Mouse (Mus musculus) kidney, adult 2 months (tissue): ENCODE measurements at regions not wholly inside any gene's neighbourhood (a gene's known extent, or its start where the extent isn't known, plus 50 kb on each side); places are given as distances from the start of the nearest gene placed in this dataset.

Experiments used
- DNase-seq: peaks from one replicate; pipeline ENCODE4 v3.0.0; 2021
- H3K27ac ChIP-seq: fragments of 200-500 bp; 2 replicates; pipeline ENCODE4 v1.5.1; 2012; ENCODE audit warnings: low read depth, low read length, control low read depth, inconsistent platforms; ENCODE audit not compliant: insufficient read depth
- H3K27me3 ChIP-seq: fragments of 200-500 bp; replicated peaks from 2 replicates; pipeline ENCODE4 v1.6.1; 2012; ENCODE audit warnings: mild to moderate bottlenecking, moderate library complexity, low read length, inconsistent platforms; ENCODE audit not compliant: control insufficient read depth, insufficient read depth
- H3K36me3 ChIP-seq: fragments of 200-500 bp; 2 replicates; pipeline ENCODE4 v1.6.1; 2012; ENCODE audit warnings: mild to moderate bottlenecking, moderate library complexity, low read length, inconsistent platforms; ENCODE audit not compliant: control insufficient read depth, insufficient read depth
- H3K4me1 ChIP-seq: fragments of 200-500 bp; 2 replicates; pipeline ENCODE4 v1.6.1; 2011; ENCODE audit warnings: low read length; ENCODE audit not compliant: control insufficient read depth, insufficient read depth
- H3K4me3 ChIP-seq: fragments of 200-500 bp; 2 replicates; pipeline ENCODE4 v1.5.1; 2011; ENCODE audit warnings: mild to moderate bottlenecking, low read depth, low read length, control low read depth; ENCODE audit not compliant: insufficient read depth
- CTCF ChIP-seq: fragments of 200-500 bp; conservative IDR thresholded peaks from 2 replicates; pipeline ENCODE4 v1.5.1; 2011; ENCODE audit warnings: low read depth, mild to moderate bottlenecking, control low read depth, low read length, moderate library complexity, mixed read lengths; ENCODE audit not compliant: insufficient read depth, insufficient read length
- POLR2A ChIP-seq: fragments of 200-500 bp; IDR thresholded peaks from one replicate; pipeline ENCODE4 v1.6.1; 2011; ENCODE audit warnings: low read depth, low read length, control low read depth
- WGBS: fragments of 180-500 bp; shearing (Covaris S2); methylation state at CpG from one replicate; pipeline ENCODE4 v1.1.7; 2018; 5-methylcytosine and 5-hydroxymethylcytosine counted together

DNA sequence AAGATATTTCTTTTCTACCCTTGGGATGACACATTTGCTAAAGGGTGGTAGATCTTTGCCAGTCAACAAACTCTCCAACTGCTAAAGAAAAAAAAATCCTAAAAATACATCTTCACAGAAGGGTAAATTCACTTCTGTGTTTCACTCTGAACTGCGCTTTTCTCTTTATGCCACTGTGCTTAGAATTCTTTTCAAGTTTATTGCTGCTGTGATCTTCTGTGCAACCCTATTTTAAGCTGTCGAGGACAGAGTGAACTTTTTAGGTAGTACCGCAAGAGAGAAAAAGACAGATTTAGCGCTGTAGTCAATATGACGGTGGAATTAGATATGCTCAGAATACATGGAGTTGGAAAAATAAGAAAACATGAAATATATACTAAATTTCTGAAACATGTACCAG is 126.2 kb upstream of the Kcnip4 start:
- no peak for DNase-seq
- TF ChIP-seq POLR2A (no peak), CTCF (no peak)
- Histone ChIP-seq H3K4me3 (no peak overlapping the region), H3K27ac (no peak overlapping the region), H3K4me1 (no peaks in the 10 kb centered on the region), H3K27me3 (no peaks in the 10 kb centered on the region), H3K36me3 (no peaks in the 10 kb centered on the region)
- WGBS = 88% methylated on average over 5 of the region's 5 CpGs

DNA sequence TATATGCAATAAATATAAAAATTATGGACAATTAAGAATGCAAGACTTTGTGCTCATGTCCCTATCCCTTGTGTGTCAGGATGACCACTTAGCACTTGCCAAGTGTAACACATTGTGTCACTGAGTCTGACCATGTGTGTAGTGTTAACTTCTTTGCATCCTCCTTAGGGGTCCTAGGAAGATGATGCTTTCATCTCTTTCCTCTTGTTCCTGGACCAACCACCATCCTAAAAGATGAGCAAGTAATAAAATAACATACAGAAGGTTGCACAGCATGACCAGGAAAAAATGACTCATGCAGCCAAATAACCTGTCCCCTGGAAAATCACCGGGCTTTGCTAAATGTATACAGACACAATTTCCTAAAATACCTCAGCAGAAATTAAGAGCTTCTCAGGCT is 121.1 kb upstream of the Kcnip4 start:
- Histone ChIP-seq H3K4me1 (no peaks in the 10 kb centered on the region), H3K36me3 (no peaks in the 10 kb centered on the region), H3K27ac (no peak overlapping the region), H3K4me3 (no peak overlapping the region), H3K27me3 (no peaks in the 10 kb centered on the region)
- DNase-seq = no peak
- no peak for TF ChIP-seq POLR2A
- TF ChIP-seq CTCF = no peak
- 95% methylated on average over 1 of the region's 1 CpGs for WGBS

DNA sequence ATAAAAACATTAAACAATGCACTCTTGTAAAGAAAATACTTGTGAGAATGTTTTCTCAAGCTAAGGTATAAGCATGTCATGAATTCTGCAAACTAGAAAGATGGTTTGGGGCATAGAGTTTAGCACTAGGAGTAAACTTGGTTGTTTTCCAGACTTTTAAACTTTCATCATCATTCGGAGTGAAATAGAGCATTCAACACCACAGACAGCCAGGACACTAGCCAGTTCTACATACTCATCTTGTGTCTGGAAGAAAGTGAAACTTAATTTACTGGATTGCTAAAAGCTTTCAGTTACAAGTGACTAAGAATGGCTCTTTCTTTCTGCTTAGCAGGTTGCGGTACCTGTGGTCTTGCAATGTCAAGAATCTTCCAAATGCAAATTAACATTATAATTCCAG is 119.9 kb upstream of the Kcnip4 start:
- no peaks in the 10 kb centered on the region for H3K4me1 ChIP-seq
- 89% methylated on average over 2 of the region's 2 CpGs for WGBS
- TF ChIP-seq POLR2A (no peak), CTCF (no peak)

DNA sequence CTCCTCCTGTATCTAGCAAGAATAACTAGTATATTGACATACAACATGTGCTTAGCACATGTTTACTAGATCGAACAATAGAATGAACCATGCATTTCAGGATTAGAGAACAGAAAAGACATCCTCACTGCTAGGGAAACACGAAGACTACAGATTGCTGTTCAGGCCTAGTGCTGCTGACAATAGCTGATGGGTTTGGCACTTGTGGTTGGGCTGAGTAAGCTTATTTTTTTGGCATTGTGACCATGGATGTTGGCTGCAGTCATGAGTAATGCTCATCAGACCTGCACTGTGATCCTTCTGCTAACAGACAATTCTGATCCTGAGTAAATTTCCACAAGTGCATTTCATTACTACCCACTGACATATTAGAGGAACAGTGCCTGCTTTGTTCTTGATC is 117.7 kb upstream of the Kcnip4 start:
- no peak for DNase-seq
- TF ChIP-seq CTCF (no peak), POLR2A (no peak)
- 73% methylated on average over 2 of the region's 2 CpGs for WGBS
- Histone ChIP-seq H3K36me3 (no peaks in the 10 kb centered on the region), H3K4me3 (no peak overlapping the region), H3K27ac (no peak overlapping the region), H3K27me3 (no peaks in the 10 kb centered on the region), H3K4me1 (no peaks in the 10 kb centered on the region)

More for the DNA sequence above, 119.9 kb upstream of the Kcnip4 start:
- H3K36me3 ChIP-seq = no peaks in the 10 kb centered on the region
- no peaks in the 10 kb centered on the region for H3K27me3 ChIP-seq
- no peak overlapping the region for H3K4me3 ChIP-seq
- no peak for DNase-seq
- no peak overlapping the region for H3K27ac ChIP-seq

DNA sequence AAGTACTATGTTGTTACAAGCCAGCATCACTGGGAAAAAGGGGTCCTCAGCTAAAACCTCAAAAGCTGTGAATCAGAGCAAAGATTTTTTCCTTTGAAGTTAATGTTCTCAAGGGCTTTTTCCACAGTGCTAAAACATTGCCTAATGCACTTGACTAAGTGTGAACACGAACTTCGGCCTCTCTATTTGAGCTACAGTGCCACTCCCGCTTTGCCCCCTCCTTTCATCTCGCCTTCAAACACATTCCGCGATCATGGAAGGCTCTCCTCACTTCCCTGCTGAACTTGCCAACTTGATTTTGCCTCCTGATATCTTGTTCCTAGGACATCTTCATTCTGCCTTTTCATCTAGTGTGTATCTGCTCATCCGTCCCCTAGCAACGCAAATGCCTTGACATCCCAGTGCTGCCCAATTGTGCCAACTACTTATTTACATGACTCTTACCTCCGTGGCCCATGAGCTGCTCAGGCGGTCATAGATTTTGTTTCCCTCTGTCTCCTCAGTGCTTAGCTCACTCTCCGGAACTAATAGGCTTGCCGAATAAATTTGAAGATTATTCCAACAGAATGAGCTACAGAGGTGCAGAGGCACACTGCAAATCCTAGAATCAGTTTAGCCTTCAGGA is 116.6 kb upstream of the Kcnip4 start:
- Histone ChIP-seq H3K4me1 (no peaks in the 10 kb centered on the region), H3K4me3 (no peak overlapping the region), H3K36me3 (no peaks in the 10 kb centered on the region), H3K27me3 (no peaks in the 10 kb centered on the region), H3K27ac (no peak overlapping the region)
- WGBS = 68% methylated on average over 12 of the region's 12 CpGs
- DNase-seq = no peak
- no peak for TF ChIP-seq POLR2A
- TF ChIP-seq CTCF = no peak

DNA sequence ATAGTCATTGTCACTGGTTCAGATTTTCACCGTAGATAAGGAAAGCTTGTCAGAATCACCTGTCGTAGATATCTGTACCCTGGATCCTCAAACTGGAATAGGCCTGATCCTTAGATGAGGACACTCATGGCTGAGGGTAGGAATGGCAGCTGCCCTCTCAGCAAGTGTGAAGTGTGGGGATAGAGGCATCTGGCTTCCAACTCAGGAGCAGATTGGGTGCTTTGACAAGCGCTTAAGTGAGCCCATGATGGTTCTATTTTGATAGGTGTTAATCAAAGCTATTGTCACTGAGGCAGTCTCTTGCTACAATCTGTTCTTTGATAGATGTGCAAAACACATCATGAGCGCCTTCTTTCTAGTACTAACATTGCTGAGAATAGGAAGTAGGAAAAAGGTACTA is 114.9 kb upstream of the Kcnip4 start:
- no peak overlapping the region for H3K4me3 ChIP-seq

DNA sequence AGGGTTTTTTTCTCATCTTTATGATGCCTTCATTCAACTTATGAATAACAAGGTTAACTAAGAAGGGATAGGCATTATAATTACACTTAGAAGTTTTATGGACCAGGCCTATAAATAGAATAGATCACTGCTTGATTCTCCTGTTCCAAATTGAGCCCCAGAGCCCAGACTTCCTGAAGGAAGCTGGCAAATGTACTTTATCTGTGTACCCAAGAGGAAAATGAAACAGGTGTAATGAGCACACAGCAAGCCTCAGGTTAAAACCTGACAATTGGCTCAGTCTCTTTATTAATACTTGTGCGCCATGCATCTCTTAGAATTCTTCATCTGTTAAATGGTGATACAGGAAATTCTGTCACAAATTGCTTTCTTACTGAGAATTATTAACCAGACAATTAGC is 95.4 kb upstream of the Kcnip4 start:
- no peak overlapping the region for H3K4me3 ChIP-seq
- no peak overlapping the region for H3K27ac ChIP-seq
- TF ChIP-seq CTCF (no peak), POLR2A (no peak)
- H3K36me3 ChIP-seq = no peaks in the 10 kb centered on the region
- H3K27me3 ChIP-seq = no peaks in the 10 kb centered on the region
- no peaks in the 10 kb centered on the region for H3K4me1 ChIP-seq
- WGBS = 86% methylated on average over 1 of the region's 1 CpGs
- no peak for DNase-seq

More for the DNA sequence above, 114.9 kb upstream of the Kcnip4 start:
- no peaks in the 10 kb centered on the region for H3K4me1 ChIP-seq
- no peak overlapping the region for H3K27ac ChIP-seq
- no peak for DNase-seq
- WGBS = 88% methylated on average over 4 of the region's 4 CpGs
- no peaks in the 10 kb centered on the region for H3K27me3 ChIP-seq
- H3K36me3 ChIP-seq = no peaks in the 10 kb centered on the region
- no peak for TF ChIP-seq POLR2A
- no peak for TF ChIP-seq CTCF

DNA sequence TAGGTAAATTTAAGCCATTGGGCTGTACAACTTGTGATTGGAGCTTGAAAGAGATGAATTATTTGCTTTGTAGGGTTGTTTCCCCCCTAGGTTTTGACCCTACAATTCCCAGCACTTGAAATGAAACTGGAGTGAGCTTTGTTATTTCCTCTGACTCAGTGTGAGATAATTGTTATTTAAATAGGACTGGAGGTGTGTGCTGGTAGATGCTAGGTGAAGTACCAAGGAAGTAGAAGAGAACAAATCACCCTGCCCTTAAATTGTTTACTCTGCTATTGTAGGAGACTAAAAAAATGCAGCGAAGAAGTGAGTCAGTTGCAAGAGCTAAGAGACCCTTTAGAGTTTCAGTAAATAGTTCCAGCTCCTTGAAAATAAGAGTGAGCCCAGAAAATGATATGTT is 82.1 kb upstream of the Kcnip4 start:
- no peak for TF ChIP-seq CTCF
- no peak for TF ChIP-seq POLR2A
- Histone ChIP-seq H3K4me3 (no peak overlapping the region), H3K4me1 (no peaks in the 10 kb centered on the region), H3K27ac (no peak overlapping the region), H3K27me3 (no peaks in the 10 kb centered on the region), H3K36me3 (no peaks in the 10 kb centered on the region)
- no peak for DNase-seq
- WGBS = 29% methylated on average over 1 of the region's 1 CpGs
